Mouse (Mus musculus) kidney, adult 2 months (tissue): ENCODE data around the gene Erbin.

ENCODE experiments used
- CTCF ChIP-seq: fragments of 200-500 bp; conservative IDR thresholded peaks from 2 replicates; pipeline ENCODE4 v1.5.1; 2011; ENCODE audit warnings: low read depth, mild to moderate bottlenecking, control low read depth, low read length, moderate library complexity, mixed read lengths; ENCODE audit not compliant: insufficient read depth, insufficient read length
- POLR2A ChIP-seq: fragments of 200-500 bp; IDR thresholded peaks from one replicate; pipeline ENCODE4 v1.6.1; 2011; ENCODE audit warnings: low read depth, low read length, control low read depth

DNA sequence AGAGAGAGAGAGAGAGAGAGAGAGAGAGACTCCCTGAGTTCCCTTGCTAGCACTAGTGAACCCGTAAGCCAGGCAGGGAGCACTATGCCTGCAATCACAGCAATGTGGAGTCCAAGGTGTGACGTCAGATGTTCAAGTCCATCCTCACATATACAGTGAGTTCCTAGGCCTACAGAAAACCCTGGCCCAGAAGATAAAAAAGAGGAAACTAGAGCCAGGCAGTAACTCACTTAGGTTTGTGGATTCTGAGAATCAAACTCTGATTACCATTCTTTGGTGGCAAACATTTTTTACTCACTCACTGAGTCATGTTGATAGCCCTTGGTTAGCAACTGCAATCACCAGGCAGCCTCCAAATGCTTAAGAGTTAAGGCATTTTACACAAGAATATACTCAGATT, 72.7 kb downstream of the Erbin start:
- no peak for TF ChIP-seq POLR2A
- no peak for TF ChIP-seq CTCF
